Mouse (Mus musculus) liver, adult 2 months (tissue): ENCODE results near the gene Vapa.

Source experiments
- CTCF ChIP-seq: fragments of 200-500 bp; IDR thresholded peaks from 2 replicates; pipeline ENCODE4 v1.5.1; 2011; ENCODE audit warnings: low read depth, low read length, control low read depth
- POLR2A ChIP-seq: fragments of 200-500 bp; IDR thresholded peaks from 2 replicates; pipeline ENCODE4 v1.6.1; 2011; ENCODE audit warnings: low read length, control low read depth; ENCODE audit not compliant: insufficient read depth; ENCODE audit errors: extremely low read depth

GRCm38 (mm10) chr17:65574850-65575249 lies 38.5 kb downstream of the Vapa start:
- TF ChIP-seq CTCF, result no peak
- TF ChIP-seq POLR2A, result no peak
